Mouse (Mus musculus) C2C12 (cell line): Measurements from ENCODE around the gene Gbgt1. TPM values are rescaled to one million over a fixed set of nuclear protein-coding genes. Genes with fewer than 3 reads are reported as not detected.
"Not testable (repeated sequence)": the region's sequence is repeated elsewhere in the genome, so short reads cannot be mapped to it uniquely, and the experiment has no call there.

Experiments used
- H3K27me3 ChIP-seq: one replicate; pipeline ENCODE4 v1.6.1; 2011; ENCODE audit not compliant: control insufficient read depth, insufficient read depth, insufficient read length
- H3K36me3 ChIP-seq: one replicate; pipeline ENCODE4 v1.6.1; 2011; ENCODE audit not compliant: control insufficient read depth, insufficient read depth
- H3K4me3 ChIP-seq: one replicate; pipeline ENCODE4 v1.5.1; 2011; ENCODE audit warnings: mild to moderate bottlenecking, control low read depth; ENCODE audit not compliant: poor library complexity, insufficient read depth, severe bottlenecking
- H3K79me2 ChIP-seq: one replicate; pipeline ENCODE4 v1.6.1; 2011; ENCODE audit not compliant: control insufficient read depth, insufficient read depth
- H3K79me3 ChIP-seq: one replicate; pipeline ENCODE4 v1.6.1; 2011; ENCODE audit warnings: low read depth, control low read depth
- H3ac ChIP-seq: one replicate; pipeline ENCODE3; 2011; ENCODE audit warnings: low read depth; ENCODE audit not compliant: control insufficient read depth, insufficient read length
- CEBPB ChIP-seq: IDR thresholded peaks from one replicate; pipeline ENCODE4 v1.6.1; 2011; ENCODE audit warnings: low read depth, mild to moderate bottlenecking, control low read depth, moderate library complexity
- CTCF ChIP-seq: IDR thresholded peaks from one replicate; pipeline ENCODE4 v1.5.1; 2011; ENCODE audit not compliant: control insufficient read depth, insufficient read depth, insufficient read length
- FOSL1 ChIP-seq: IDR thresholded peaks from one replicate; pipeline ENCODE4 v1.8.0; 2011; ENCODE audit warnings: mild to moderate bottlenecking, low read length; ENCODE audit not compliant: poor library complexity, insufficient read depth, severe bottlenecking
- MAX ChIP-seq: IDR thresholded peaks from one replicate; pipeline ENCODE4 v1.6.1; 2011; ENCODE audit warnings: mild to moderate bottlenecking, control low read depth
- MYOD1 ChIP-seq: IDR thresholded peaks from one replicate; pipeline ENCODE4 v1.6.1; 2011; ENCODE audit warnings: low read depth; ENCODE audit not compliant: control insufficient read depth, insufficient read length
- MYOG ChIP-seq: IDR thresholded peaks from one replicate; pipeline ENCODE4 v1.6.1; 2011; ENCODE audit not compliant: control insufficient read depth, insufficient read length; ENCODE audit errors: extremely low read depth
- USF1 ChIP-seq: IDR thresholded peaks from one replicate; pipeline ENCODE4 v1.6.1; 2011; ENCODE audit warnings: low read depth, mild to moderate bottlenecking, control low read depth, moderate library complexity
- polyA plus RNA-seq: library from polyadenylated mRNA; unstranded; fragments of >200 nt; fragmentation: generic; extraction: Trizol; gene quantifications from one replicate; pipeline ENCODE4 v1.2.1, GENCODE M21; 2012; ENCODE audit warnings: missing spikeins

The Gbgt1 gene
- polyA plus RNA-seq, 1 experiment: not detected

DNA sequence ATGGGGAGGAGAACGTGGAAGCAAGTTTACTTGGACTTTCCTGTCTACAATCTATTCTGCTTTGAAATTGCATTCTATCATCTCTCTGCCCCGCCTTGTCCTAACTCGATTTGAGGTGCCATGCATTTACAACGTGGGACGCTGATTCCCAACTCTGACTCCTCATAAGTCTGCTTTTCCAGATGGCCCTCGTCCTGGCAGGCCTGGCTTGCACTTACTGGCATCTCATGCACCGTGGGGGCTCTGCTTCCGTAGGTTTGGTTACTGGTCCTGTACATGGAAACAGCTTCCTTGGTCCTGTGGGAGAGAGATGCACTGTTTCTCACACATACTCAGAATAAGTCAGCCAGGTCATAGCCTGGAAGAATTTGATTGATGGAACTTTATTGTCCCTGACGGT is 31.8 kb upstream of the Gbgt1 start:
- Histone ChIP-seq H3K36me3 (peaks cover 10% of the 10 kb centered on the region), H3K79me2 (peaks cover 23% of the 10 kb centered on the region), H3K4me3 (no peak overlapping the region), H3K27me3 (peaks cover 19% of the 10 kb centered on the region), H3K79me3 (peaks cover 18% of the 10 kb centered on the region), H3ac (no peak overlapping the region)
- TF ChIP-seq FOSL1 (no peak), CTCF (no peak), CEBPB (no peak), MYOD1 (no peak), USF1 (no peak), MYOG (no peak), MAX (no peak)

GRCm38 (mm10) chr2:28465836-28466518 is 30.7 kb upstream of the Gbgt1 start, which contains the start of gene 1700007K13Rik:
TSS of gene 1700007K13Rik (minus strand) at chr2:28466332.
- TF ChIP-seq CTCF: no peak
- no peak for TF ChIP-seq MYOD1
- TF ChIP-seq MAX: no peak
- TF ChIP-seq FOSL1: no peak
- TF ChIP-seq MYOG: no peak
- peak; percentile 48 for TF ChIP-seq USF1
- no peak for TF ChIP-seq CEBPB
- Histone ChIP-seq H3K27me3 (peaks cover 13% of the 10 kb centered on the region), H3K79me3 (peaks cover 20% of the 10 kb centered on the region), H3K36me3 (peaks cover 15% of the 10 kb centered on the region), H3K79me2 (peaks cover 25% of the 10 kb centered on the region), H3ac (no peak within 1 kb of the TSS), H3K4me3 (no peak within 1 kb of the TSS)

GRCm38 (mm10) chr2:28467860-28468485 is 28.7 kb upstream of the Gbgt1 start, which contains the start of gene Mrps2:
TSS of gene Mrps2 (plus strand) at chr2:28468066.
- H3ac ChIP-seq: peak within 1 kb of the TSS; percentile 89
- peak within 1 kb of the TSS; percentile 92 for H3K4me3 ChIP-seq
- peaks cover 13% of the 10 kb centered on the region for H3K27me3 ChIP-seq
- peak; percentile 85 for TF ChIP-seq MAX
- TF ChIP-seq CTCF: peak; percentile 99
- TF ChIP-seq MYOD1: no peak
- peaks cover 20% of the 10 kb centered on the region for H3K79me3 ChIP-seq
- H3K79me2 ChIP-seq: peaks cover 25% of the 10 kb centered on the region
- H3K36me3 ChIP-seq: peaks cover 23% of the 10 kb centered on the region

GRCm38 (mm10) chr2:28468486-28469225 is 28.0 kb upstream of the Gbgt1 start:
- Histone ChIP-seq H3K4me3 (peak overlapping the region; percentile 92), H3ac (peak overlapping the region; percentile 89), H3K27me3 (peaks cover 13% of the 10 kb centered on the region), H3K79me2 (peaks cover 25% of the 10 kb centered on the region), H3K36me3 (peaks cover 23% of the 10 kb centered on the region), H3K79me3 (peaks cover 20% of the 10 kb centered on the region)
- TF ChIP-seq USF1 (no peak), FOSL1 (no peak), CTCF (no peak), MYOG (no peak)

DNA sequence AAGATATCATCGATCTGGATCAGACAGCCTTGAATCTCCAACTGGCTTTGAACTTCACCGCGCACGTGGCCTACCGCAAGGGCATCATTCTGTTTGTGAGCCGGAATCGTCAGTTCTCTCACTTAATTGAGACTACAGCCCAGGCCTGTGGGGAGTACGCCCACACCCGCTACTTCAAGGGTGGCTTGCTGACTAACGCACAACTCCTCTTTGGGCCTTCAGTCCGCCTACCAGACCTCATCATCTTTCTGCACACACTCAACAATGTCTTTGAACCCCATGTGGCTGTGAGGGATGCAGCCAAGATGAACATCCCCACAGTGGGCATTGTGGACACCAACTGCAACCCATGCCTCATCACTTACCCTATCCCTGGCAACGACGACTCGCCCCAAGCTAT is 27.2 kb upstream of the Gbgt1 start:
- Histone ChIP-seq H3K27me3 (peaks cover 12% of the 10 kb centered on the region), H3K4me3 (no peak overlapping the region), H3K36me3 (peaks cover 23% of the 10 kb centered on the region), H3K79me3 (peaks cover 20% of the 10 kb centered on the region), H3K79me2 (peaks cover 25% of the 10 kb centered on the region), H3ac (no peak overlapping the region)
- TF ChIP-seq MAX (no peak), USF1 (no peak), CTCF (no peak), FOSL1 (no peak), MYOD1 (no peak), MYOG (no peak), CEBPB (no peak)

DNA sequence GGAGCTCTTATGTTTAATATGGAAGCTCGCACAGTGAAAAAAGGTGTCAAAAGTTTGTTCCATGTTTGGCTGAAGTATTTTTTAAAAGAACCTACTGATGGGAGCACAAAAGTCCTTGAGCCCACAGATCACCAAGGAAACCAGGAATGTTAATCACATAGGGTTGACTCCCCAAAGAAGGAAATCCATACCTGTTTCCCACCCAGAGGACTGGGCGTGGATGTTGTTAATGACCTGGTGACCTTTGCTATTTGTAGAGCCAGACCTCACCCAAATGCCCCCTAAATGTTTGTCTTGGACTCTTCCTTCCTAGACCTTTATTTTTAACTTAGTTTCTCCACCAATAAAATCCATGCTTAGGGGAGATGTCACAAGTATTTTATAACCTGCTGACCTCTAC is 26.1 kb upstream of the Gbgt1 start:
- no peak for TF ChIP-seq CTCF
- no peak for TF ChIP-seq CEBPB
- no peak for TF ChIP-seq MYOG
- TF ChIP-seq MYOD1: no peak
- no peak for TF ChIP-seq FOSL1
- TF ChIP-seq USF1: no peak
- no peak for TF ChIP-seq MAX
- no peak overlapping the region for H3ac ChIP-seq

GRCm38 (mm10) chr2:28472011-28472410 is 24.7 kb upstream of the Gbgt1 start:
- not testable (repeated sequence) for H3K4me3 ChIP-seq, H3K27me3 ChIP-seq, H3ac ChIP-seq
- Histone ChIP-seq H3K79me2 (peaks cover 25% of the 10 kb centered on the region), H3K79me3 (peaks cover 20% of the 10 kb centered on the region), H3K36me3 (peaks cover 23% of the 10 kb centered on the region)

More for the DNA sequence above, 26.1 kb upstream of the Gbgt1 start:
- Histone ChIP-seq H3K36me3 (peaks cover 23% of the 10 kb centered on the region), H3K4me3 (no peak overlapping the region), H3K27me3 (peaks cover 3% of the 10 kb centered on the region), H3K79me3 (peaks cover 20% of the 10 kb centered on the region), H3K79me2 (peaks cover 25% of the 10 kb centered on the region)

GRCm38 (mm10) chr2:28477993-28478392 is 18.7 kb upstream of the Gbgt1 start:
- not testable (repeated sequence) for H3K79me3 ChIP-seq, H3K36me3 ChIP-seq, H3ac ChIP-seq, H3K4me3 ChIP-seq, H3K79me2 ChIP-seq
- H3K27me3 ChIP-seq: peaks cover 13% of the 10 kb centered on the region
